Mouse (Mus musculus) cerebellum, postnatal 25 days (tissue): ENCODE measurements around the gene Rab11fip5.

Source experiments
- DNase-seq, 2 experiments: peaks; one replicate each; pipeline ENCODE4 v3.0.0; 2021; ENCODE audit warnings: mixed read lengths in 2 of 2

Rab11fip5 gene

GRCm38 (mm10) chr6:85373951-85374733 lies at the start of gene Rab11fip5:
Rab11fip5 (minus strand) TSS chr6:85374634.
- DNase-seq: peak in 1 of 2 experiments; percentile 99

- no peak for DNase-seq
Observed at GRCm38 (mm10) chr6:85423836-85424379, 49.5 kb upstream of the Rab11fip5 start, which contains the start of gene Noto. Noto (plus strand) TSS chr6:85423886.

- DNase-seq: no peak
Observed at GRCm38 (mm10) chr6:85419150-85419549, 44.7 kb upstream of the Rab11fip5 start.

GRCm38 (mm10) chr6:85415829-85416228 lies 41.4 kb upstream of the Rab11fip5 start:
- DNase-seq: no peak

GRCm38 (mm10) chr6:85410771-85411273 lies 36.4 kb upstream of the Rab11fip5 start:
- DNase-seq: peak; percentile 55 to 72

GRCm38 (mm10) chr6:85409003-85409402 lies 34.6 kb upstream of the Rab11fip5 start:
- DNase-seq: peak; percentile 19 to 38

GRCm38 (mm10) chr6:85403039-85403438 lies 28.6 kb upstream of the Rab11fip5 start:
- no peak for DNase-seq

- no peak for DNase-seq
Observed at GRCm38 (mm10) chr6:85402613-85403012, 28.2 kb upstream of the Rab11fip5 start.

GRCm38 (mm10) chr6:85399715-85400114 lies 25.3 kb upstream of the Rab11fip5 start:
- no peak for DNase-seq

- peak; percentile 35 to 54 for DNase-seq
Observed at GRCm38 (mm10) chr6:85397165-85397564, 22.7 kb upstream of the Rab11fip5 start.

- no peak for DNase-seq
Observed at GRCm38 (mm10) chr6:85395360-85395759, 20.9 kb upstream of the Rab11fip5 start.

GRCm38 (mm10) chr6:85391803-85392202 lies 17.4 kb upstream of the Rab11fip5 start:
- DNase-seq: peak; percentile 77 to 88

GRCm38 (mm10) chr6:85388608-85389007 lies 14.2 kb upstream of the Rab11fip5 start:
- DNase-seq: no peak

GRCm38 (mm10) chr6:85382791-85383190 lies 8.4 kb upstream of the Rab11fip5 start:
- no peak for DNase-seq

- DNase-seq: no peak
Observed at GRCm38 (mm10) chr6:85381648-85382020, 7.2 kb upstream of the Rab11fip5 start.

- no peak for DNase-seq
Observed at GRCm38 (mm10) chr6:85380901-85381647, 6.6 kb upstream of the Rab11fip5 start.

- peak; percentile 79 to 85 for DNase-seq
Observed at GRCm38 (mm10) chr6:85380201-85380900, 5.9 kb upstream of the Rab11fip5 start.

GRCm38 (mm10) chr6:85378629-85379028 lies 4.2 kb upstream of the Rab11fip5 start:
- DNase-seq: no peak

GRCm38 (mm10) chr6:85377876-85378275 lies 3.4 kb upstream of the Rab11fip5 start:
- no peak for DNase-seq

- no peak for DNase-seq
Observed at GRCm38 (mm10) chr6:85377066-85377734, 2.8 kb upstream of the Rab11fip5 start.

GRCm38 (mm10) chr6:85374734-85375114 lies 290 bp upstream of the Rab11fip5 start:
- peak; percentile 96 to 97 for DNase-seq
